Mouse (Mus musculus): Measurements from ENCODE around the gene Gm28434.

Gene Gm28434

DNA sequence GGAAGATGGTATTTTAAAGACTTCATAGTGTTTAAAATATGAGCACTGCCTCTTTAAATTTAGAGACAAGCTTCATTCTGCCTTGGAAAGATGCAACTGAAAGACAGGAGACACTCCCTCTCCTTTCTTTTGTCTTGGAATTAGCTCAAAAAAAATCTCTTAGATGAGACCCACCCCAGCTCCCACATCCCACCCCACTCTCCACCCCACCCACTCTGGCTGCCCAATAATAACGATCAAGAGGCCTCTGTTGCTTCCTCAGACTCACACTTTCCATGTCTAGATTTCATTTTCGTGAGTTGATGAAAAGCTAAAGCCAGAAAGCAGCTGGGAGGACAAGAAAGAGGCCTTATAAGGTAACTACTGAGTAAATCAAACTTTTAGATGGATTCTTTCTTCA is at the start of gene Gm28434, which contains the start of gene 2310003L06Rik:
Gm28434 (plus strand) TSS at position 317 of the 400 bp plus-strand sequence.
2310003L06Rik (plus strand) TSS at position 259 of the 400 bp plus-strand sequence.
- DNase-seq (ENCODE audit: low spot score in 2 of 2), result no peak

DNA sequence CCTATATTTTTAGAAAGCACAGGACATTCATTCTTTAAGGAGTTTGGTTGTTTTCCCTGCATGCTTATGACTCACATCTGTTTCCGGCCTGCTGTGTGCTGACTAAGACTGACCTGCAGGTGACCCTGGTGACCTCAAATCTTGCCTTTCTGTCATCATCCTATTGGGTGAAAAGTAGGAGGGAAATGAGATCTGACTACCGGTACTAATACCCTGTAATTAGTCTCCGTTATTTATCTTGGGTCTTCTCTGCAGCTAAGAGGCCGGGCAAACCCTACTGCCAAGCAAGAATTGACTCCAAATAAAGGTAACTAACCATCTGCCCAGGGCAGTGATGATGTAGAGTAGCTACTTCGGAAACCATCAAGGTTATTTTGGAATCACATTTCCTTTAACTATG is 43.9 kb upstream of the Gm28434 start, which contains the start of gene Csn3:
Csn3 (plus strand) TSS at position 208 of the 400 bp plus-strand sequence.
- no peak for DNase-seq (ENCODE audit: low spot score in 2 of 2)

DNA sequence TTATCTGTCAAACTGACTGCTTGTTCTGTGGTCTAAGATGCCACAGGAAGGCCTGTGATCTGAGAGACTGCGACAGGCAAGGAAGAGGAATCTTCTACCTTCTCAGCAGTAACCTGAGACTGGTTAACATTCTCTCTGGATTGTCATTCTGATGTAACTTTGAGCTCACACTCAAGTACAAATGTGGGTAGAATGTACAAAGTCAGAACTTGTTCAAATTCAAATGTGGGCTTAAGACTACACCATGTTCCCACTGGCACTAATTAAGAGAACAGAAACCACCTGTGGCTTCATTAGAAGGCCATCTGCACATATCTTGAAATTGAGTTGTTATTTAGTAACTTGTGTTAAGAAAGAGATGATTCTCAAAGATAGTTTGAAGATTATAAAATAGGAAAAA is 37.7 kb upstream of the Gm28434 start:
- DNase-seq (ENCODE audit: low spot score in 2 of 2), result no peak

DNA sequence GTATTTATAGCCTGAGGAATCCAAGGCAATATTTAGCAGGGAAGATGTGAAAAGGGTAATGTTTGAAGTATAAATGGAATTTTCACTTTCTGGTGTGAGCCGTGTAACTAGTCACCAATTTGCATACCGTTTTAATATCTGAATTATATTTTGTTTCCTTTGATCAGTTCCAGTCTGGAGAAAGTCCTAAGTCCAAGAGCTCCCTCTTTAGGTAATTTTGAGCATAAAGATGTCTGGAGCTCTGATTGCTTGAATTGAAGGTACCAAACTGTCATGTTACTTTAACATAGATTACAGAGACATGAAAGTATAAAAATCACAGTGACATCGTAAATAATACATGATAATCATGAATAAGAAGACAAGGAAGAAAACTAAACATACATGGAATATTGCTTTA is 28.6 kb upstream of the Gm28434 start:
- DNase-seq (ENCODE audit: low spot score in 2 of 2), result no peak

DNA sequence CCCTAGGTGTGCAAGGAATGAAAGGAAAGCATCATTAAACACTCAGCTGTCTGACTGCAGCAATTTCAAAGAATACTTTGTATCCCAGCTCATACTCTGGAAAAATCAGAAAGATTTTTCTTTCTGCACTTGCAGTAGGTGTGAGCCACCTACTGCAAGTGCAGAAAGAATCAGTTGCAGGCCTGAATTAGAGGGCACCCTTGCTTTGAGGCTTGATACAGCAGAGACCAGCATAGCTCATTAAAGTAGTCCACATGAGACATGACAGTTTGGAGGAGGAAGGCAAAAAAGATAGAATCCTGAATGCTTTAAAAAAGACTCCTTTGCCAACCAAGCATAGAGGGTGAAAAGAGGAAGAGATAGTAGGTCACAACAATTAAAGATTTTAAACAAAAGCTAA is 26.8 kb upstream of the Gm28434 start:
- DNase-seq (ENCODE audit: low spot score in 2 of 2), result no peak

DNA sequence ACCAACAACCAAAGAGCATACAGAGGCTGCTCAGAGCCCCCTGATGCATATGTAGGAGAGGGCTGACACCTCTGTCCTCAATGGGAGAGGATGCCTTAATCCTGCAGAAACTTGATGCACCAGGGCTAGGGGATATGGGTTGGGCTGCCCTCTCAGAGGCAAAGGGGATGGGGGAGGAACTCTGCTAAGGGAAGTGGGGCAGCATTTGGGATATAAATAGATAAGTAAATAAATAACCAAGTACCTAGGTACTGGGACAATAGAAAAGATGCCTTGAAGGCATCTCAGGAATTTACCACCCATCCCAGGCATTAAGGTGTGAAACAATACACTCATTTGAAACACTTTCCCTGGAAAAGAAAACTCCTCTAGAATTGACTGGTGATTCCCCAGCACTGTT is 17.5 kb upstream of the Gm28434 start:
- no peak for DNase-seq (ENCODE audit: low spot score in 2 of 2)

DNA sequence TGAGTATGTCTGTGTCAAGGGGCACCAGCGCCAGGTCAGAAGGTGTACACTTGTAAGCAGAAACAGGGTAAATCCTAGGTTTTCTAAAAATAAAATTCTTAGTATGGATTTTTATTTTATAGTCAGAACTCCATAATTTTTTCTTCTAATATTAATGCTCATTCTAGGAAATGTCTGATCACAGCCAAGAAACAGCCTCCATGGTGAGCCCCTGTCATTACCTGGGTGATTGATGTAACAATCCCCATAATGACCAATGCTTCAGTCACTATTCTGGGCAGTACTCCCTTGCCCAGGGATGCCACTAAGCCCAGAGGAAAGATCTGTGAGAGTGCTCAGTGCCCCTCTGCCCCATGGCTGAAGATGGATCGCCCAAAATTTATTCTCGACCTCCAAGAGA is 9.8 kb downstream of the Gm28434 start, which contains the start of gene Cabs1:
Cabs1 (plus strand) TSS at position 301 of the 400 bp plus-strand sequence.
- DNase-seq (ENCODE audit: low spot score in 2 of 2), result no peak

DNA sequence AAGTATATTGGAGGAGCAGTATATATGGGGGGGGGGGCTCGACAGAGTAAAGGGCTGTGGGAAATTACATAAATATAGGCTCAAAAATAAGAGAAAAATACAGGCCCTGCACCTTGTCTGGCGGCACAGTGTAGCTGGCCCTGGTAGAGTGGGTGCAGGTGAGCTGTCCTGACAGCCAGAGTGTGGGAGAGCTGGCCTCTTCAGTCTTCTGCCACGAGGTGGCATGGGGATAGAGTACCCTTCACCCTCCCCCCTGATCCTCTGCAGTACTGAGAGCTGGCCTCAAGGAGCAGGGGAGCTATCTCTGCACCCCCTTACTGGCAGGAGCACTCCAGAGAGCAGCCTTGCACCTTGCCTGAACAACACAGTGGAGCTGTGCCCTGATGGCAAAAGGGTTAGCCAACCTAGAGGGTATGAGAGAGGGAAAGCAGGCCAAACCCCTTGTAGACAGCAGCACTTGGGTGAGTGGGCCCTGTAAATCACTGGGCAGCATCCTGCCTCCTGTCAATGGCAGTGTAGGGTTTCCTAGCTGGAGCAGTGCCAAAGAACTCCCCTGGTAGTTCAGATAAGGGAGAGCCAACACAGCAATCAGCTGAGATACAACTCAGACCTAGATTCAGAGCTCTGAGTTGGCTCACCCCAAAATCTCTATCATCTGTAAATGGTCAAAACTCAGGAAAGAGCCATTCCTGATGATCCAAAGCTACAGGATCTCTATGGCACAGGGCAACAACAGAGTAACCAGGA is 13.3 kb downstream of the Gm28434 start:
- no peak for DNase-seq (ENCODE audit: low spot score in 2 of 2)

DNA sequence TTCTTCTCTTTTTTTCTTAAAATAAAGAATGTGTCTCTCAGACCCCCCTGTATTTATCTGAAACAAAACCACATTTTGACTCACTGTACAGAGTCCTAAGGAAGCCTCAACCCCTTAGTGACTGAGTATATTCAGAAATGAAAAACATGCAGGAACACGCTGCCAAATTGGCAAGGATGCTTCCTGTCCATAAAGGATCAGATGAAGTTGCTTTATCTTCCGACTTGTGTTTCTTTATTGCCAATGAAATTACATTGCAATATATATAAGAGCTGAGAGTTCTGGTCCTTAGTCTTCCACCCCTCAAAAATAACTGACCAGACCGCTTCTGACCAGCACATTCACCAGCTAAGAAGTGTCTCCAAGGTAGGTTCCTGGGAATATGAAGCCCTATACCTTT is 32.9 kb downstream of the Gm28434 start, which contains the start of gene Smr3a:
Smr3a (plus strand) TSS at position 301 of the 400 bp plus-strand sequence.
- no peak for DNase-seq (ENCODE audit: low spot score in 2 of 2)

DNA sequence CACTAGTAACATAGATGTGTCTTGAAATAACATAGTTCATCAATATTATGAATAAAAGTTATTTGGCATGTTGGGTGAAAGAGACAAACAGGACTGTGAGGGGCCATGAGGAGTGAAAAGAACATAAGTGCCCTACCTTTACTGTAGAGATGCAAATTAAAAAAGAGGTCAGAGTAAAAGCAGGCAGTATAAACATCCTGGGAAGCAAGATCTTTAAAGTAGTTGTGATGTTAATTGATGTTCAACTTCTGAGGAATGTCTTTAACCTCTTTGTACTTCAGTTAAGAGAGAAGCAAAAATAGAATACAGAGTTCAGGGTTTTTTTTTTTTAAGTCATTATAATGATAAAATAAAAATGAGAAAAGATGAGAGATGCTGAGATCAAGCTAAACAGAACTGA is 35.9 kb downstream of the Gm28434 start:
- no peak for DNase-seq (ENCODE audit: low spot score in 2 of 2)

All from spleen, postnatal 36 days (tissue).